Mouse (Mus musculus): ENCODE measurements around the gene Parn. TPM values are rescaled to one million over a fixed set of nuclear protein-coding genes. Genes with fewer than 3 reads are reported as not detected.

Parn gene
- polyA plus RNA-seq, 1 experiment from 2014 or later, result 40.8 TPM

DNA sequence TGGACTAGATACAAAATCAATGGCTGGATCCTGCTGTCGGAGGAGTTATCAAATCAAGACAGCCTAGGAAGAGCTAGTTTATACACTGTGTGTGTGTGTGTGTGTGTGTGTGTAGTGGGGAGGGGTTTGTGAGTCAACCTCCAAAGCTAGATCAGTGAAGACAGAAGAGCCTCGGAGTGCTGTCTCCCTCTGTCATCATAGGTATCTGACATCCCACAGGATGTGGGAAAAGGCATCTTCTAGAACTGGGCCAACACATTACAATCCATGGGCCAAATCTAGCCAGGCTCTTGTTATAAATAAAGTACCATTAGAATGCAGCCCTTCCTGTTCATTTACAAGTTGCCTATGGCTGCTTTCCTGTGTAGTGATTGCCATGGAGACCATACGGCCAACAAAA, 163.5 kb downstream of the Parn start:
- H3K9ac ChIP-seq, result no peak overlapping the region
- no peaks in the 10 kb centered on the region for H3K9me3 ChIP-seq
- H3K27ac ChIP-seq, result no peak overlapping the region
- H3K36me3 ChIP-seq, result no peaks in the 10 kb centered on the region
- H3K4me3 ChIP-seq, result no peak overlapping the region
- no peaks in the 10 kb centered on the region for H3K4me1 ChIP-seq
- ATAC-seq (ENCODE audit: low FRiP score, low read depth), result no peak
- WGBS, result 77% methylated on average over 3 of the region's 3 CpGs
- no peak overlapping the region for H3K4me2 ChIP-seq (replicated peaks)
- no peaks in the 10 kb centered on the region; the same call in 1 of the 2 replicates for H3K27me3 ChIP-seq

DNA sequence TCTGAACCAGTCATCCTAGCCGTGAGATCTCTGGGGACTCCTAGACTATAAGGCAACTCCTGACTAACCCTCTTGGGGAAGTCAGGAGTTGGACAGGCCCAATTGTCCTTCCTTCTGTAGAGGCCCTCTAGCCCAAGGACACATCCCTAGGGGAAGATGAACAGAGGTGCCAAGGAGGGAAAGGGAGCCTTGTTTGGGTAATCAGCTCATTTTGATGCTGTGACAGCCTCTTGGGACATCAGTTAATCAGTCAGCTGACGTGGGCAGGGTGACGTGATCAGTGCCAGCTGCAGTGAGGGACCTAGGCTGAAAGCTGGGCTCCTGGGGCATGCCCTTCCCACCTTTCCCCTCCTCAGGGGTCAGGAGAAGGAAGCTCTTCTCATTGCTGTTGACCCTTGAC, 169.0 kb downstream of the Parn start:
- WGBS, result 84% methylated on average over 3 of the region's 3 CpGs
- ATAC-seq (ENCODE audit: low FRiP score, low read depth), result no peak
- Histone ChIP-seq H3K27ac (no peak overlapping the region), H3K27me3 (no peaks in the 10 kb centered on the region; the same call in 1 of the 2 replicates), H3K9me3 (no peaks in the 10 kb centered on the region), H3K4me1 (no peaks in the 10 kb centered on the region), H3K9ac (no peak overlapping the region), H3K4me2 (replicated peaks) (no peak overlapping the region), H3K4me3 (no peak overlapping the region), H3K36me3 (no peaks in the 10 kb centered on the region)

DNA sequence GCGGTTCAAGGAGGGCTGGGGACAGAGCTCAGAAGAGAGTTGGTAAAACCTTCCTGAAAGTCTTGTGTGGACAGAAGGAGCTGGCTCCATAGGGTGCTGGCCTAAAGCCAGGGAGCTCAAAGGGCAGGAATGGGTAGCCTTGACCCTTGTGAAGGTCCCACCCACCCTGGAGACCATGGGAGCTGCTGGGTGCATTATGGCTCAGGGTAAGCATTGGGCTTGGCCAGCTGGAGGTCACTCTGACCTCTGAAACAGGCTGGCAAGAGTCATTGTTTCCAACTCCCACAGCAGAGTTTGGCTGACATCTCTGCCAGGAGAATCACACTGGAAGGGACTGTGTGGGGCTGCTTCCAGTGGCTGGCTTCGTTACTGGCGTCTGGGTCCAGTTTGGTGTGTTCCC, 174.0 kb downstream of the Parn start:
- no peak overlapping the region for H3K4me2 ChIP-seq (replicated peaks)
- no peak overlapping the region for H3K4me3 ChIP-seq
- no peak overlapping the region for H3K27ac ChIP-seq
- H3K27me3 ChIP-seq, result no peaks in the 10 kb centered on the region
- no peak overlapping the region for H3K9ac ChIP-seq
- H3K9me3 ChIP-seq, result no peaks in the 10 kb centered on the region
- ATAC-seq (ENCODE audit: low FRiP score, low read depth), result no peak
- 0 out of 2 replicates have a peak, but pooled peaks cover 4% of the 10 kb centered on the region for H3K4me1 ChIP-seq
- 72% methylated on average over 3 of the region's 3 CpGs for WGBS
- no peaks in the 10 kb centered on the region for H3K36me3 ChIP-seq

DNA sequence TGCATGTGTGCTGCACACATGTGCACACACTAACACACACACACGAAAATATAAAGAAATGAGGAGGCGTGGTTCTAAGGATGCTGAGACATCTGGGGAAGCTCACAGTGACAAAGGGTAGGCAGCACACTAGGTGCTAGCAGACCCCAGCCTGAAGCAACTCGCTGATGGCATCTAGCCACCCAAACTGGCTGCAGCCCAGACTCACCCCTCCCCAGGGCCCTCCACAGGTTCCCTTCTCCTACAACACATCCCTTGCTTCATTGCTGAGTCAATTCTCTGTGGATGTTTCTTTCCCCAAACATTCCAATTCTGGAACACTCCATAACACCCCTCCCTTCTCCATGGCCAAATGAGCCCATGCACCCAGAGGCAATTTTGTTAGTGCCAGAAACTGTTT, 175.0 kb downstream of the Parn start:
- no peak for ATAC-seq (ENCODE audit: low FRiP score, low read depth)
- H3K4me1 ChIP-seq, result 0 out of 2 replicates have a peak, but pooled peaks cover 4% of the 10 kb centered on the region
- 73% methylated on average over 3 of the region's 3 CpGs for WGBS
- no peaks in the 10 kb centered on the region for H3K36me3 ChIP-seq
- no peak overlapping the region for H3K4me2 ChIP-seq (replicated peaks)
- H3K4me3 ChIP-seq, result no peak overlapping the region
- no peak overlapping the region for H3K27ac ChIP-seq
- H3K9ac ChIP-seq, result no peak overlapping the region
- no peaks in the 10 kb centered on the region for H3K9me3 ChIP-seq
- no peaks in the 10 kb centered on the region for H3K27me3 ChIP-seq

DNA sequence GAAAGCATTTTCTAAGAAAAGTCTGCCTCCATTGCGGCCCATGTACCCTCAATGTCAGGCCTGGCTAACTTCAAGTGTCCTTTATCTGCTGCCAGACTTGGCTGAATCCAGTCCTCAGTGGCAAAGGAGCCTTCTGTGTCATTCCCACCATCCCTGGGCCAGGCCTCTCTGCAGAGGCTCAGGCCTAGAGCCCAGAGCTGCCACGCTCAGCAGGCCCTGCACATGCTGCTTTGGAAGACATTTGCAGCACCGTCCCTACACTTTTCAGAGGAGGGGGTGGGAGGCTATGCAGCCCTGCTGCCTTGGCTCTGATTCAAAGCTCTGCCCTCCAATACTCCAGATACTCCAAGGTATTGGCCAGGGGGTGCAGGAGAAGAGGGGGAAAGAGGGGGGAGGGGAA, 176.2 kb downstream of the Parn start:
- no peak overlapping the region; the same call in 1 of the 2 replicates for H3K27ac ChIP-seq
- 0 out of 2 replicates have a peak, but pooled peaks cover 4% of the 10 kb centered on the region for H3K4me1 ChIP-seq
- WGBS, result 65% methylated on average over 3 of the region's 3 CpGs
- no peak overlapping the region for H3K4me2 ChIP-seq (replicated peaks)
- H3K27me3 ChIP-seq, result no peaks in the 10 kb centered on the region
- ATAC-seq (ENCODE audit: low FRiP score, low read depth), result peak; percentile 38; the same call in 1 of the 2 replicates
- no peak overlapping the region for H3K4me3 ChIP-seq
- H3K9ac ChIP-seq, result no peak overlapping the region
- no peaks in the 10 kb centered on the region for H3K9me3 ChIP-seq
- no peaks in the 10 kb centered on the region for H3K36me3 ChIP-seq

Other genes with a start within 250 kb of the Parn start
- 52.1 and 56.6 TPM in 2 replicates for gene Bfar, start 3.7 kb upstream of the Parn start, polyA plus RNA-seq (2015; fragmentation: Nextera tagmentation; extraction: Ambion mirVana)
- gene 3110001I22Rik, start 3.8 kb upstream of the Parn start, polyA plus RNA-seq (2015; fragmentation: Nextera tagmentation; extraction: Ambion mirVana), result 5.5 and 7.6 TPM in 2 replicates
- 0.31 TPM in 1 of 2 replicates, not detected in the other for gene Pla2g10, start 62.8 kb upstream of the Parn start, polyA plus RNA-seq (2015; fragmentation: Nextera tagmentation; extraction: Ambion mirVana)
- 66.3 and 67.1 TPM in 2 replicates for gene Rrn3, start 112.5 kb upstream of the Parn start, polyA plus RNA-seq (2015; fragmentation: Nextera tagmentation; extraction: Ambion mirVana)
- 204 and 208 TPM in 2 replicates for gene Ntan1, start 150.7 kb upstream of the Parn start, polyA plus RNA-seq (2015; fragmentation: Nextera tagmentation; extraction: Ambion mirVana)
- 110 and 111 TPM in 2 replicates for gene Pdxdc1, start 235.0 kb upstream of the Parn start, polyA plus RNA-seq (2015; fragmentation: Nextera tagmentation; extraction: Ambion mirVana)
- 3.4 and 5.2 TPM in 2 replicates for gene Mpv17l, start 235.0 kb upstream of the Parn start, polyA plus RNA-seq (2015; fragmentation: Nextera tagmentation; extraction: Ambion mirVana)

Measured in limb, embryonic 13.5 days (tissue).